Mouse (Mus musculus): ENCODE data around the gene Tia1. TPM values are rescaled to one million over a fixed set of nuclear protein-coding genes. Genes with fewer than 3 reads are reported as not detected.
A peak's percentile ranks its signal among the peaks of the same experiment; 100 is the strongest.

The Tia1 gene
- polyA plus RNA-seq, 1 experiment from 2014 or later = 235 TPM

- no peaks in the 10 kb centered on the region for H3K27me3 ChIP-seq (ENCODE audit: control insufficient read depth, insufficient read depth, low read length)
- H3K27ac ChIP-seq (ENCODE audit: low read depth, low read length) = no peak overlapping the region
- no peak for ATAC-seq (ENCODE audit: insufficient read depth, low FRiP score, low TSS enrichment)
- 97% methylated on average over 1 of the region's 1 CpGs for WGBS
- no peak for DNase-seq (ENCODE audit: low spot score)
- no peaks in the 10 kb centered on the region for H3K9me3 ChIP-seq (ENCODE audit: control insufficient read depth, low read length)
- no peak overlapping the region for H3K9ac ChIP-seq (ENCODE audit: low read length)
- H3K36me3 ChIP-seq (ENCODE audit: control insufficient read depth, insufficient read depth, low read length) = peaks cover 13% of the 10 kb centered on the region
- H3K4me2 ChIP-seq (ENCODE audit: low read depth) = no peak overlapping the region
- no peak overlapping the region for H3K4me3 ChIP-seq (ENCODE audit: low read depth, low read length)
- H3K4me1 ChIP-seq (ENCODE audit: control insufficient read depth, insufficient read depth, low read length) = no peaks in the 10 kb centered on the region
These were observed 29.7 kb downstream of the Tia1 start for GRCm38 (mm10) chr6:86433696-86434095.

- ATAC-seq (ENCODE audit: insufficient read depth, low FRiP score, low TSS enrichment) = peak; percentile 39; the same call in 1 of the 2 replicates
- no peaks in the 10 kb centered on the region for H3K27me3 ChIP-seq (ENCODE audit: control insufficient read depth, insufficient read depth, low read length)
- H3K4me2 ChIP-seq (ENCODE audit: low read depth) = peak overlapping the region; percentile 50
- peaks cover 6% of the 10 kb centered on the region; the same call in 1 of the 2 replicates for H3K36me3 ChIP-seq (ENCODE audit: control insufficient read depth, insufficient read depth, low read length)
- peak overlapping the region; percentile 73 for H3K9ac ChIP-seq (ENCODE audit: low read length)
- H3K27ac ChIP-seq (ENCODE audit: low read depth, low read length) = no peak overlapping the region; the same call in 1 of the 2 replicates
- peak overlapping the region; percentile 63 for H3K4me3 ChIP-seq (ENCODE audit: low read depth, low read length)
- peaks cover 4% of the 10 kb centered on the region; the same call in 1 of the 2 replicates for H3K4me1 ChIP-seq (ENCODE audit: control insufficient read depth, insufficient read depth, low read length)
- 2% methylated on average over 14 of the region's 14 CpGs for WGBS
- no peaks in the 10 kb centered on the region for H3K9me3 ChIP-seq (ENCODE audit: control insufficient read depth, low read length)
- DNase-seq (ENCODE audit: low spot score) = peak; percentile 61
These were observed 33.7 kb downstream of the Tia1 start for GRCm38 (mm10) chr6:86437711-86438110.

GRCm38 (mm10) chr6:86438272-86439118, 34.5 kb downstream of the Tia1 start, which contains the start of gene C87436:
Gene C87436, plus strand, starts transcription at chr6:86438374.
- ATAC-seq (ENCODE audit: insufficient read depth, low FRiP score, low TSS enrichment) = peak; percentile 93
- H3K36me3 ChIP-seq (ENCODE audit: control insufficient read depth, insufficient read depth, low read length) = peaks cover 5% of the 10 kb centered on the region; the same call in 1 of the 2 replicates
- DNase-seq (ENCODE audit: low spot score) = peak; percentile 95
- under 1% methylated on average over 59 of the region's 59 CpGs for WGBS
- H3K4me3 ChIP-seq (ENCODE audit: low read depth, low read length) = peak within 1 kb of the TSS; percentile 63
- H3K4me1 ChIP-seq (ENCODE audit: control insufficient read depth, insufficient read depth, low read length) = peaks cover 4% of the 10 kb centered on the region; the same call in 1 of the 2 replicates
- H3K27me3 ChIP-seq (ENCODE audit: control insufficient read depth, insufficient read depth, low read length) = no peaks in the 10 kb centered on the region
- peak within 1 kb of the TSS; percentile 54 for H3K4me2 ChIP-seq (ENCODE audit: low read depth)
- H3K9ac ChIP-seq (ENCODE audit: low read length) = peak within 1 kb of the TSS; percentile 73
- H3K27ac ChIP-seq (ENCODE audit: low read depth, low read length) = peak within 1 kb of the TSS; percentile 63
- H3K9me3 ChIP-seq (ENCODE audit: control insufficient read depth, low read length) = no peaks in the 10 kb centered on the region

GRCm38 (mm10) chr6:86439119-86439496, 35.1 kb downstream of the Tia1 start:
- ATAC-seq (ENCODE audit: insufficient read depth, low FRiP score, low TSS enrichment) = no peak
- H3K27me3 ChIP-seq (ENCODE audit: control insufficient read depth, insufficient read depth, low read length) = no peaks in the 10 kb centered on the region
- peak overlapping the region; percentile 63 for H3K4me3 ChIP-seq (ENCODE audit: low read depth, low read length)
- peaks cover 4% of the 10 kb centered on the region for H3K36me3 ChIP-seq (ENCODE audit: control insufficient read depth, insufficient read depth, low read length)
- peaks cover 4% of the 10 kb centered on the region; the same call in 1 of the 2 replicates for H3K4me1 ChIP-seq (ENCODE audit: control insufficient read depth, insufficient read depth, low read length)
- H3K27ac ChIP-seq (ENCODE audit: low read depth, low read length) = peak overlapping the region; percentile 37; the same call in 1 of the 2 replicates
- 5% methylated on average over 13 of the region's 13 CpGs for WGBS
- peak overlapping the region; percentile 73 for H3K9ac ChIP-seq (ENCODE audit: low read length)
- peak overlapping the region; percentile 54 for H3K4me2 ChIP-seq (ENCODE audit: low read depth)
- DNase-seq (ENCODE audit: low spot score) = no peak
- no peaks in the 10 kb centered on the region for H3K9me3 ChIP-seq (ENCODE audit: control insufficient read depth, low read length)

- H3K9ac ChIP-seq (ENCODE audit: low read length) = no peak overlapping the region; the same call in 1 of the 2 replicates
- H3K4me2 ChIP-seq (ENCODE audit: low read depth) = peak overlapping the region; percentile 54
- H3K27me3 ChIP-seq (ENCODE audit: control insufficient read depth, insufficient read depth, low read length) = no peaks in the 10 kb centered on the region
- H3K27ac ChIP-seq (ENCODE audit: low read depth, low read length) = no peak overlapping the region
- DNase-seq (ENCODE audit: low spot score) (no peak), ATAC-seq (ENCODE audit: insufficient read depth, low FRiP score, low TSS enrichment) (no peak)
- H3K36me3 ChIP-seq (ENCODE audit: control insufficient read depth, insufficient read depth, low read length) = peaks cover 6% of the 10 kb centered on the region
- WGBS = 88% methylated on average over 1 of the region's 1 CpGs
- peaks cover 4% of the 10 kb centered on the region; the same call in 1 of the 2 replicates for H3K4me1 ChIP-seq (ENCODE audit: control insufficient read depth, insufficient read depth, low read length)
- peak overlapping the region; percentile 63 for H3K4me3 ChIP-seq (ENCODE audit: low read depth, low read length)
- H3K9me3 ChIP-seq (ENCODE audit: control insufficient read depth, low read length) = no peaks in the 10 kb centered on the region
These were observed 35.5 kb downstream of the Tia1 start for GRCm38 (mm10) chr6:86439531-86439930.

- H3K9me3 ChIP-seq (ENCODE audit: control insufficient read depth, low read length) = no peaks in the 10 kb centered on the region
- H3K4me2 ChIP-seq (ENCODE audit: low read depth) = no peak overlapping the region
- ATAC-seq (ENCODE audit: insufficient read depth, low FRiP score, low TSS enrichment) (no peak), DNase-seq (ENCODE audit: low spot score) (no peak)
- no peak overlapping the region for H3K9ac ChIP-seq (ENCODE audit: low read length)
- H3K27me3 ChIP-seq (ENCODE audit: control insufficient read depth, insufficient read depth, low read length) = no peaks in the 10 kb centered on the region
- H3K4me3 ChIP-seq (ENCODE audit: low read depth, low read length) = no peak overlapping the region
- peaks cover 4% of the 10 kb centered on the region; the same call in 1 of the 2 replicates for H3K4me1 ChIP-seq (ENCODE audit: control insufficient read depth, insufficient read depth, low read length)
- peaks cover 8% of the 10 kb centered on the region for H3K36me3 ChIP-seq (ENCODE audit: control insufficient read depth, insufficient read depth, low read length)
- 98% methylated on average over 10 of the region's 10 CpGs for WGBS
- H3K27ac ChIP-seq (ENCODE audit: low read depth, low read length) = no peak overlapping the region
These were observed 37.6 kb downstream of the Tia1 start for GRCm38 (mm10) chr6:86441571-86441970.

- H3K4me1 ChIP-seq (ENCODE audit: control insufficient read depth, insufficient read depth, low read length) = no peaks in the 10 kb centered on the region
- H3K9ac ChIP-seq (ENCODE audit: low read length) = no peak overlapping the region
- 95% methylated on average over 18 of the region's 18 CpGs for WGBS
- no peak overlapping the region for H3K27ac ChIP-seq (ENCODE audit: low read depth, low read length)
- no peak overlapping the region for H3K4me2 ChIP-seq (ENCODE audit: low read depth)
- H3K36me3 ChIP-seq (ENCODE audit: control insufficient read depth, insufficient read depth, low read length) = peaks cover 8% of the 10 kb centered on the region
- no peak overlapping the region for H3K4me3 ChIP-seq (ENCODE audit: low read depth, low read length)
- DNase-seq (ENCODE audit: low spot score) = no peak
- no peaks in the 10 kb centered on the region for H3K9me3 ChIP-seq (ENCODE audit: control insufficient read depth, low read length)
- ATAC-seq (ENCODE audit: insufficient read depth, low FRiP score, low TSS enrichment) = no peak
- no peaks in the 10 kb centered on the region for H3K27me3 ChIP-seq (ENCODE audit: control insufficient read depth, insufficient read depth, low read length)
These were observed 41.5 kb downstream of the Tia1 start for GRCm38 (mm10) chr6:86445551-86445950.

- no peak overlapping the region for H3K27ac ChIP-seq (ENCODE audit: low read depth, low read length)
- 85% methylated on average over 1 of the region's 1 CpGs for WGBS
- no peaks in the 10 kb centered on the region for H3K9me3 ChIP-seq (ENCODE audit: control insufficient read depth, low read length)
- H3K4me1 ChIP-seq (ENCODE audit: control insufficient read depth, insufficient read depth, low read length) = no peaks in the 10 kb centered on the region
- ATAC-seq (ENCODE audit: insufficient read depth, low FRiP score, low TSS enrichment) (no peak), DNase-seq (ENCODE audit: low spot score) (no peak)
- no peak overlapping the region for H3K4me3 ChIP-seq (ENCODE audit: low read depth, low read length)
- H3K27me3 ChIP-seq (ENCODE audit: control insufficient read depth, insufficient read depth, low read length) = no peaks in the 10 kb centered on the region
- H3K36me3 ChIP-seq (ENCODE audit: control insufficient read depth, insufficient read depth, low read length) = peaks cover 8% of the 10 kb centered on the region
- no peak overlapping the region for H3K4me2 ChIP-seq (ENCODE audit: low read depth)
- H3K9ac ChIP-seq (ENCODE audit: low read length) = no peak overlapping the region
These were observed 43.0 kb downstream of the Tia1 start for GRCm38 (mm10) chr6:86446927-86447568.

All from neural tube, embryonic 11.5 days (tissue).